Comparison of ENCODE assay signal across 29 mouse cellular contexts in genomic region chr7:79369416-79369815, GRCm38 (mm10). TPM values are rescaled to one million over a fixed set of nuclear protein-coding genes. Genes with fewer than 3 reads are reported as not detected.
"Had no signal": no experiment of that assay in that cellular context is flagged by ENCODE, and none has a peak within 500 bp of the region (broad histone marks: within the 10 kb centered on the region; RNA-seq: fewer than 3 reads in every experiment).

No protein-coding gene starts in this region.

- DNase-seq: gastrocnemius, adult 2 months; gastrocnemius, postnatal 10 days; gastrocnemius, postnatal 25 days; heart, adult 18-20 months; heart, postnatal 10 days; heart, postnatal 36 days; kidney, adult 18-20 months; kidney, adult 8-10 months; kidney, postnatal 10 days; kidney, postnatal 36 days; layer of hippocampus, adult 9-11 months; left cerebral cortex, postnatal 4 days had no signal

- H3K27me3 ChIP-seq: hindbrain, embryonic 13.5 days; hindbrain, embryonic 15.5 days; limb, embryonic 13.5 days; limb, embryonic 15.5 days; liver, embryonic 12.5 days had no signal

- H3K27ac ChIP-seq: gastrocnemius, adult 2 months; heart, embryonic 10.5 days; hindbrain, embryonic 13.5 days; hindbrain, embryonic 15.5 days; hindbrain, postnatal 0 days; left cerebral cortex, adult 2 months; limb, embryonic 13.5 days; limb, embryonic 15.5 days; liver, embryonic 12.5 days; liver, embryonic 14.5 days had no signal

- H3K4me3 ChIP-seq: gastrocnemius, adult 2 months; heart, embryonic 10.5 days; heart, embryonic 12.5 days; hindbrain, embryonic 13.5 days; hindbrain, embryonic 15.5 days; left cerebral cortex, adult 2 months; limb, embryonic 13.5 days; limb, embryonic 15.5 days; liver, embryonic 12.5 days had no signal

- H3K36me3 ChIP-seq: heart, embryonic 10.5 days; heart, embryonic 12.5 days; hindbrain, embryonic 15.5 days; limb, embryonic 13.5 days; limb, embryonic 15.5 days had no signal

- H3K4me1 ChIP-seq: heart, embryonic 10.5 days; heart, embryonic 12.5 days; hindbrain, embryonic 13.5 days; hindbrain, embryonic 15.5 days; liver, embryonic 12.5 days had no signal

- H3K4me2 ChIP-seq: heart, embryonic 12.5 days; hindbrain, embryonic 13.5 days; hindbrain, embryonic 15.5 days; limb, embryonic 13.5 days; limb, embryonic 15.5 days; liver, embryonic 12.5 days had no signal

- H3K9me3 ChIP-seq: heart, embryonic 10.5 days; heart, embryonic 12.5 days; hindbrain, embryonic 13.5 days; hindbrain, embryonic 15.5 days; limb, embryonic 13.5 days; limb, embryonic 15.5 days; liver, embryonic 12.5 days had no signal

- H3K9ac ChIP-seq: heart, embryonic 12.5 days; hindbrain, embryonic 13.5 days; hindbrain, embryonic 15.5 days; limb, embryonic 13.5 days; limb, embryonic 15.5 days; liver, embryonic 12.5 days; liver, embryonic 14.5 days had no signal

- ATAC-seq: hindbrain, postnatal 0 days; intestine, embryonic 16.5 days; liver, embryonic 12.5 days had no signal

RNA-seq across cellular contexts. Expression of gene Rlbp1, which starts 17.4 kb away (rescaled TPM):
- total RNA-seq: gastrocnemius, adult 2 months; gastrocnemius, postnatal 10 days; gastrocnemius, postnatal 25 days; gastrocnemius, postnatal 4 days; granulocyte monocyte progenitor cell, adult 5-6 weeks; heart, adult 18-20 months; heart, adult 8-10 months; heart, postnatal 10 days; heart, postnatal 36 days; hematopoietic stem cell, adult 5-6 weeks; liver, adult 2 months had no signal
- polyA plus RNA-seq: heart, embryonic 12.5 days; heart, embryonic 14.5 days; liver, adult 2 months had no signal
